Comparison of ENCODE assay signal across 8 mouse cellular contexts in the genomic region with DNA sequence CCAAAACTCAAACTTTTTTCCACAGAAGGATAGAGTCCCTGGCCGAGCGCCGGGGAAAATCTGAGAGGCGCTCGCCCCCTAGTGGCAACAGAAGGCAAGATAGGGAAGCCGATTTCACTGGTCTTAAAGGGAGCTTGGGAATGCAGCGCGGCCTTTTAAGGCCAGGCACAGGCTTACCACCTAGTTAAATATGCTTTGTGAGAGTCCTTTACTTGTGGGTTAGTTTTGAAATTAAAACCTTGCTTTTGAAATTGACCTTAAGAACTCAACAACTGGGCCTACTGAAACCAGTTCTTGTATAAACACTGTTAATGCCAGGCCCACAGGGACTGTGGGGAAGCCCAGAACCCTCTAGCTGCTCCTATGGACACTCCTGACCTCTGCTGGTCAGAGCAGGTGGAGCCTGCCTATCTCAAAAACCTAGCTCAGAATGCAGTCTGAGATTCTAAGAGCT. TPM values are rescaled to one million over a fixed set of nuclear protein-coding genes. Genes with fewer than 3 reads are reported as not detected.
DNase-seq lines count a peak whose midpoint lies in the region; ATAC-seq and TF ChIP-seq lines count a peak whose summit lies in the region.

No protein-coding gene starts in this region.

- TF ChIP-seq POLR2A in CH12.LX (IDR thresholded peaks at IDR 0.05; ENCODE audit: low read depth, low read length) = no peak; the same call in 1 of the 2 replicates

- peaks cover 11 to 47% of the 10 kb centered on the region in 2 experiments for H3K4me1 ChIP-seq in CH12.LX (ENCODE audit: control insufficient read depth in 1 of 2, insufficient read depth in 2 of 2)
- H3K4me1 ChIP-seq in forebrain, embryonic 10.5 days = no peaks in the 10 kb centered on the region
- no peaks in the 10 kb centered on the region for H3K4me1 ChIP-seq in heart, embryonic 15.5 days (replicated peaks)
- no peaks in the 10 kb centered on the region for H3K4me1 ChIP-seq in liver, embryonic 13.5 days (replicated peaks)
- H3K4me1 ChIP-seq in stomach, embryonic 15.5 days = no peaks in the 10 kb centered on the region

- TF ChIP-seq CTCF in CH12.LX (conservative IDR thresholded peaks at IDR 0.05 in 1 of 2, IDR thresholded peaks at IDR 0.05 in 1 of 2; ENCODE audit: low read depth in 2 of 2, low read length in 2 of 2) = peak; percentile 63 to 87

- peak; percentile 85 for TF ChIP-seq RAD21 in CH12.LX (IDR thresholded peaks at IDR 0.05; ENCODE audit: low read depth, low read length)

- peak; percentile 89 for ATAC-seq in heart, embryonic 15.5 days (replicated peaks; ENCODE audit: insufficient number of reproducible peaks, insufficient read depth, low FRiP score, low read depth)
- peak; percentile 92 for ATAC-seq in liver, embryonic 13.5 days (ENCODE audit: low read depth)
- ATAC-seq in stomach, embryonic 15.5 days (ENCODE audit: insufficient read depth, low FRiP score, low read depth) = peak; percentile 92

- dilution Hi-C loops in CH12.LX (cut with MboI; ENCODE audit: extremely low pct_ligation_motif_present, extremely low pct_unique_long_range_greater_than_20kb, low sequenced_read_pairs) = no loop called here

- H3K79me2 ChIP-seq in CH12.LX (replicated peaks; ENCODE audit: control insufficient read depth, extremely low read depth, insufficient read depth, poor library complexity, severe bottlenecking) = no peaks in the 10 kb centered on the region

- no peaks in the 10 kb centered on the region for H3K9me3 ChIP-seq in CH12.LX (replicated peaks; ENCODE audit: low read length)
- H3K9me3 ChIP-seq in forebrain, embryonic 10.5 days = no peaks in the 10 kb centered on the region
- H3K9me3 ChIP-seq in heart, embryonic 15.5 days (replicated peaks) = no peaks in the 10 kb centered on the region
- no peaks in the 10 kb centered on the region for H3K9me3 ChIP-seq in liver, embryonic 13.5 days (replicated peaks)
- no peaks in the 10 kb centered on the region for H3K9me3 ChIP-seq in stomach, embryonic 15.5 days

- DNase-seq in CH12.LX (ENCODE audit: extremely low read depth) = peak; percentile 94
- peak; percentile 82 for DNase-seq in c-Kit-positive CD71-negative TER-119-negative erythroid progenitor cells, embryonic 14.5 days (ENCODE audit: low read depth)
- peak; percentile 82 for DNase-seq in forebrain, embryonic 10.5 days (ENCODE audit: extremely low spot score, low spot score)
- DNase-seq in kidney, postnatal 14 days = peak; percentile 83
- DNase-seq in liver, embryonic 13.5 days = peak; percentile 61
- DNase-seq in neural tube, embryonic 10.5 days (ENCODE audit: extremely low spot score, low spot score) = peak; percentile 85

- peak overlapping the region; percentile 34; the same call in 1 of the 2 replicates for H3K27ac ChIP-seq in CH12.LX (ENCODE audit: insufficient read depth, low read depth)
- H3K27ac ChIP-seq in forebrain, embryonic 10.5 days = no peak overlapping the region
- H3K27ac ChIP-seq in heart, embryonic 15.5 days = no peak overlapping the region
- no peak overlapping the region for H3K27ac ChIP-seq in liver, embryonic 13.5 days
- H3K27ac ChIP-seq in stomach, embryonic 15.5 days = no peak overlapping the region

- WGBS in forebrain, embryonic 10.5 days = under 1% methylated on average over 8 of the region's 8 CpGs
- WGBS in heart, embryonic 15.5 days = 2% methylated on average over 8 of the region's 8 CpGs
- under 1% methylated on average over 8 of the region's 8 CpGs for WGBS in liver, embryonic 13.5 days (ENCODE audit: insufficient replicate concordance)
- whole genome bisulfite sequencing in stomach, embryonic 15.5 days = under 1% methylated on average over 8 of the region's 8 CpGs

- peak; percentile 45; the same call in 1 of the 2 replicates for TF ChIP-seq EP300 in CH12.LX (IDR thresholded peaks at IDR 0.05; ENCODE audit: low read length)

- H3K27me3 ChIP-seq in CH12.LX (replicated peaks) = no peaks in the 10 kb centered on the region
- no peaks in the 10 kb centered on the region for H3K27me3 ChIP-seq in forebrain, embryonic 10.5 days (ENCODE audit: poor library complexity, severe bottlenecking)
- H3K27me3 ChIP-seq in heart, embryonic 15.5 days = no peaks in the 10 kb centered on the region
- no peaks in the 10 kb centered on the region for H3K27me3 ChIP-seq in liver, embryonic 13.5 days
- no peaks in the 10 kb centered on the region for H3K27me3 ChIP-seq in stomach, embryonic 15.5 days (replicated peaks)

- H3K4me2 ChIP-seq in CH12.LX (ENCODE audit: insufficient read depth, low read depth, poor library complexity, severe bottlenecking) = peak overlapping the region; percentile 60
- peak overlapping the region; percentile 55 for H3K4me2 ChIP-seq in heart, embryonic 15.5 days
- peak overlapping the region; percentile 44 for H3K4me2 ChIP-seq in liver, embryonic 13.5 days
- H3K4me2 ChIP-seq in stomach, embryonic 15.5 days = peak overlapping the region; percentile 43

- H3K9ac ChIP-seq in CH12.LX (ENCODE audit: insufficient read depth, low read depth) = peak overlapping the region; percentile 28
- no peak overlapping the region for H3K9ac ChIP-seq in heart, embryonic 15.5 days
- no peak overlapping the region for H3K9ac ChIP-seq in liver, embryonic 13.5 days
- H3K9ac ChIP-seq in stomach, embryonic 15.5 days = no peak overlapping the region

- peaks cover 0 to 2% of the 10 kb centered on the region in 2 experiments for H3K36me3 ChIP-seq in CH12.LX (replicated peaks in 1 of 2; ENCODE audit: control insufficient read depth in 1 of 2, insufficient read depth in 1 of 2, low read length in 1 of 2)
- no peaks in the 10 kb centered on the region for H3K36me3 ChIP-seq in forebrain, embryonic 10.5 days (replicated peaks)
- H3K36me3 ChIP-seq in heart, embryonic 15.5 days = no peaks in the 10 kb centered on the region
- H3K36me3 ChIP-seq in liver, embryonic 13.5 days = no peaks in the 10 kb centered on the region
- no peaks in the 10 kb centered on the region for H3K36me3 ChIP-seq in stomach, embryonic 15.5 days

- in situ Hi-C loops in CH12.LX (cut with MboI; ENCODE audit: low pct_ligation_motif_present, low pct_unique_long_range_greater_than_20kb, low sequenced_read_pairs) = loop anchor here (5.0 to 10.0 kb wide), 3 partner anchors 231 to 394 kb away; no protein-coding TSS in a partner anchor

- H3K4me3 ChIP-seq in CH12.LX (replicated peaks in 1 of 3; ENCODE audit: low read depth in 2 of 3, low read length in 2 of 3, poor library complexity in 1 of 3) = peak overlapping the region in 1 of 3 experiments; percentile 14
- peak overlapping the region; percentile 26 for H3K4me3 ChIP-seq in forebrain, embryonic 10.5 days
- peak overlapping the region; percentile 33 for H3K4me3 ChIP-seq in heart, embryonic 15.5 days
- no peak overlapping the region; the same call in 1 of the 2 replicates for H3K4me3 ChIP-seq in liver, embryonic 13.5 days (replicated peaks)
- 0 out of 2 replicates have a peak overlapping the region, but pooled peaks have one; percentile 7 for H3K4me3 ChIP-seq in stomach, embryonic 15.5 days (replicated peaks)

TF ChIP-seq in CH12.LX, 34 proteins besides CTCF, POLR2A, EP300 and RAD21 (continues in another document):
- TF ChIP-seq TBP (conservative IDR thresholded peaks at IDR 0.05; ENCODE audit: low read depth, low read length) = no peak
- no peak for TF ChIP-seq USF2 (conservative IDR thresholded peaks at IDR 0.05; ENCODE audit: low read depth, low read length)
- 0 out of 2 replicates have a peak, but pooled peaks have one; percentile 84 for TF ChIP-seq SIN3A (IDR thresholded peaks at IDR 0.05; ENCODE audit: low read length)
- no peak for TF ChIP-seq ZMIZ1 (IDR thresholded peaks at IDR 0.05; ENCODE audit: low read depth, low read length)
- peak; percentile 63; the same call in 1 of the 2 replicates for TF ChIP-seq MYC (IDR thresholded peaks at IDR 0.05; ENCODE audit: low read depth, low read length)
- TF ChIP-seq ELF1 (IDR thresholded peaks at IDR 0.05; ENCODE audit: low read depth, low read length) = peak; percentile 69
- TF ChIP-seq IRF4 (IDR thresholded peaks at IDR 0.05; ENCODE audit: low read depth, low read length) = peak; percentile 86
- peak; percentile 56 for TF ChIP-seq TCF12 (IDR thresholded peaks at IDR 0.05; ENCODE audit: low read depth, low read length)
- TF ChIP-seq NRF1 (IDR thresholded peaks at IDR 0.05; ENCODE audit: low read depth, low read length) = 0 out of 2 replicates have a peak, but pooled peaks have one; percentile 19
- peak; percentile 81 for TF ChIP-seq MEF2A (IDR thresholded peaks at IDR 0.05; ENCODE audit: borderline replicate concordance, low read depth, low read length)
- no peak for TF ChIP-seq CHD2 (IDR thresholded peaks at IDR 0.05; ENCODE audit: low read length)
- TF ChIP-seq POLR2AphosphoS2 (IDR thresholded peaks at IDR 0.05; ENCODE audit: low read depth, low read length) = no peak
- peak; percentile 94 for TF ChIP-seq ZC3H11A (IDR thresholded peaks at IDR 0.05; ENCODE audit: low read depth, low read length)
- peak; percentile 38 for TF ChIP-seq ETS1 (conservative IDR thresholded peaks at IDR 0.05; ENCODE audit: low read depth, low read length)
- TF ChIP-seq SMC3 (IDR thresholded peaks at IDR 0.05; ENCODE audit: low read depth, low read length) = peak; percentile 91
- TF ChIP-seq UBTF (IDR thresholded peaks at IDR 0.05; ENCODE audit: low read depth, low read length) = no peak
- peak; percentile 59 for TF ChIP-seq HCFC1 (IDR thresholded peaks at IDR 0.05; ENCODE audit: low read depth, low read length)
- 0 out of 2 replicates have a peak, but pooled peaks have one; percentile 71 for TF ChIP-seq RCOR1 (conservative IDR thresholded peaks at IDR 0.05; ENCODE audit: low read depth, low read length)
- TF ChIP-seq E2F4 (IDR thresholded peaks at IDR 0.05; ENCODE audit: insufficient replicate concordance, low read depth, low read length) = no peak
- TF ChIP-seq JUN (IDR thresholded peaks at IDR 0.05; ENCODE audit: insufficient read depth, low read depth, low read length) = no peak; the same call in 1 of the 2 replicates
- peak; percentile 63; the same call in 1 of the 2 replicates for TF ChIP-seq JUND (conservative IDR thresholded peaks at IDR 0.05; ENCODE audit: low read depth, low read length)
- no peak for TF ChIP-seq USF1 (IDR thresholded peaks at IDR 0.05; ENCODE audit: low read depth, low read length)
- TF ChIP-seq MAFK (IDR thresholded peaks at IDR 0.05; ENCODE audit: insufficient replicate concordance, low read length) = no peak
- TF ChIP-seq PAX5 (IDR thresholded peaks at IDR 0.05; ENCODE audit: low read length) = no peak

RNA-seq across cellular contexts. Expression of a gene that starts 20.2 kb away (rescaled TPM):
- total RNA-seq in CH12.LX (2012; rRNA removed) (82.8 and 98.5 TPM in 2 replicates), CH12.LX (2014; rRNA removed) (189 TPM in 2 replicates)
- 98.5 and 101 TPM in 2 replicates for polyA plus RNA-seq in CH12.LX (2012; ENCODE audit: insufficient read length, low read depth)
- 101 and 114 TPM in 2 replicates for polyA plus RNA-seq in forebrain, embryonic 10.5 days (2016; fragmentation: Nextera tagmentation; extraction: Ambion mirVana)
- 42.5 and 45.8 TPM in 2 replicates for polyA plus RNA-seq in heart, embryonic 15.5 days (2015; fragmentation: Nextera tagmentation; extraction: Ambion mirVana)
- 107 and 133 TPM in 2 replicates for polyA plus RNA-seq in liver, embryonic 13.5 days (2015; fragmentation: Nextera tagmentation; extraction: Ambion mirVana)
- polyA plus RNA-seq in stomach, embryonic 15.5 days (2015; fragmentation: Nextera tagmentation; extraction: Ambion mirVana) = 54.1 and 54.4 TPM in 2 replicates
